Mouse (Mus musculus): ENCODE measurements around the gene Jazf1.

- TF ChIP-seq CTCF (IDR thresholded peaks at IDR 0.05 in 2 of 3, conservative IDR thresholded peaks at IDR 0.05 in 1 of 3; ENCODE audit: control insufficient read depth in 1 of 3, insufficient read depth in 1 of 3, low read depth in 2 of 3, low read length in 3 of 3, poor library complexity in 1 of 3, severe bottlenecking in 1 of 3) = no peak
- TF ChIP-seq POLR2AphosphoS5 (IDR thresholded peaks at IDR 0.05; ENCODE audit: borderline replicate concordance, low read depth, low read length) = no peak
- TF ChIP-seq RAD21 (IDR thresholded peaks at IDR 0.05; ENCODE audit: low read depth, low read length) = no peak
- no peak for TF ChIP-seq ZNF384 (IDR thresholded peaks at IDR 0.05; ENCODE audit: low read depth, low read length)
- no peak for TF ChIP-seq CHD2 (IDR thresholded peaks at IDR 0.05; ENCODE audit: low read length)
- no peak for TF ChIP-seq HCFC1 (IDR thresholded peaks at IDR 0.05; ENCODE audit: low read depth, low read length)
- no peak for TF ChIP-seq E2F4 (IDR thresholded peaks at IDR 0.05; ENCODE audit: borderline replicate concordance, low read depth, low read length)
- no peak for TF ChIP-seq EP300 (IDR thresholded peaks at IDR 0.05; ENCODE audit: low read depth in 1 of 2, low read length in 2 of 2)
- no peak for TF ChIP-seq NELFE (IDR thresholded peaks at IDR 0.05; ENCODE audit: low read depth, low read length)
These were observed 168.7 kb downstream of the Jazf1 start for GRCm38 (mm10) chr6:52899574-52900245.
